Mouse (Mus musculus) 416B (cell line): ENCODE measurements at regions not wholly inside any gene's neighbourhood (a gene's known extent, or its start where the extent isn't known, plus 50 kb on each side); places are given as distances from the start of the nearest gene placed in this dataset.

Experiments
- DNase-seq: peaks from one replicate; pipeline ENCODE4 v3.0.0; 2011; ENCODE audit warnings: low read depth

DNA sequence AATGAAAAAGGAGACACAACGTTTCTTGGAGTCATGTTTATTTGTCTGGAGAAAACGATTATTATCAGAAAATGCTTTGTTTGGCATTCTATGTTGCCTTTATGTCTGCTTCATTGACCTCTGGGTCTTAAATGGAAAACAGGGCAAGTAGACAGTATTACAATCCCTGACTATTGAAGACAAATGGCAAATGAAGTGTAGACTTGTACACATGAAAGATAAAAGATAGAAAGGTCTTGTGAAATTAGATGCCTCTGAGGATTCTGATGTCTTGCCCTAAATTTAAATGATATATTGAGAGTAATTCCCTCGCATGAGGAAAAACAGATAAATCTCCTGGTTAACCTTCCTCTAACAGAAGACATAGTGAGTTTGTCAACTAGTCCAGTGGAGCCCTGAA lies 1186.7 kb downstream of the Slitrk1 start:
- DNase-seq: no peak

DNA sequence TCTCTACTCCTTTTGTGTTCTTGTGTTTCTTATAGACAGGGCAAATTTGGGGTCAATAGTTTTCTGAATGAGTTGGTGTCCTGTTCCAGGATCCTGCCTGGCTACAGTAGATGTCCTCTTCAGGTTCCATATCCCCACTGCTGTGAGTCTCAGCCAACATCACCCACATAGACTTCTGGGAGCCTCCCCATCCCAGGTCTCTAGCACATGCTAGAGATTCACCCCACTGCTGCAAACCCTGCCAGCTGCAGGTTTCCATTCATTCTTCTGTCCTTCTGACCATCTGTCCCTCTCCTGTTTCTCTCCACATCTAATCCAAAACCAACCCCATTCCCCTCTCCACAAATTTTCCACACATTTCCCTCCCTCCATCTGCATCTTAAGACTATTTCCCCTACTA lies 1225.6 kb downstream of the Slitrk1 start:
- no peak for DNase-seq

- no peak for DNase-seq
These were observed 1226.5 kb downstream of the Slitrk1 start for GRCm38 (mm10) chr14:107687261-107688019.

- no peak for DNase-seq
These were observed 1257.4 kb downstream of the Slitrk1 start for GRCm38 (mm10) chr14:107656595-107656994.

DNA sequence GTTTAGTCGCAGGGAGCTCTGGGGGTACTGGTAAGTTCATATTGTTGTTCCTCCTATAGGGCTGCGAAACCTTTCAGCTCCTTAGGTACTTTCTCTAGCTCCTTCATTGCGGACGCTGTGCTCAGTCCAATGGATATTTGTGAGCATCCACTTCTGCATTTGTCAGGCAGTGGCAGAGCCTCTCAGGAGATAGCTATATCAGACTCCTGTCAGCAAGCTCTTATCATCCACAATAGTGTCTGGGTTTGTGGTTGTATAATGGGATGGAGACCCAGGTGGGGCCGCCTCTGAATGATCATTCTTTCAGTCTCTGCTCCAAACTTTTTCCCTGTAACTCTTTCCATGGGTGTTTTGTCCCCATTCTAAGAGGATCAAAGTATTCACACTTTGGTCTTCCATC lies 1298.5 kb downstream of the Slitrk1 start:
- DNase-seq: no peak

GRCm38 (mm10) chr14:107614348-107614747 lies 1299.6 kb downstream of the Slitrk1 start:
- peak; percentile 49 for DNase-seq

- no peak for DNase-seq
These were observed 1310.8 kb downstream of the Slitrk1 start for GRCm38 (mm10) chr14:107603198-107603597.

- DNase-seq: no peak
These were observed 1327.2 kb downstream of the Slitrk1 start for GRCm38 (mm10) chr14:107586715-107587114.

DNA sequence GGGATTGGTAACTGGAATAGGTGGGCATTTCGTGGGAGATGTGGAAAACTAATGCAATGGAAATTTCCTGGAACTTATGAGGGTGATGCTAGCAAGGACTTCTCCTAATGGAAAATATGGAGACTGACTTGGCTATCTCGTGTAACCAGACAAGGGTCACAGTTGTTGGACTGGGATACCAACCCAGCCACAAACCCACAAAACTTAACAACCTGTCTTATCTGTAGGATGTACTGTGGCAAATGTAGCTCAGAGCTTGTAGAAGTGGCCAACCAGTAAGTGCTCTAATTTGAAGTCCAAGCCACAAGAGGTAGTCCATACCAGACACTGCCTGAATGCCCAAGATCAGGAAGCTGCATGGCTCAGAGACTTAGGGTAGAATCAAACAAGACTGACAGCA lies 1329.7 kb downstream of the Slitrk1 start:
- DNase-seq: peak; percentile 55

GRCm38 (mm10) chr14:107570676-107571075 lies 1343.3 kb downstream of the Slitrk1 start:
- no peak for DNase-seq

DNA sequence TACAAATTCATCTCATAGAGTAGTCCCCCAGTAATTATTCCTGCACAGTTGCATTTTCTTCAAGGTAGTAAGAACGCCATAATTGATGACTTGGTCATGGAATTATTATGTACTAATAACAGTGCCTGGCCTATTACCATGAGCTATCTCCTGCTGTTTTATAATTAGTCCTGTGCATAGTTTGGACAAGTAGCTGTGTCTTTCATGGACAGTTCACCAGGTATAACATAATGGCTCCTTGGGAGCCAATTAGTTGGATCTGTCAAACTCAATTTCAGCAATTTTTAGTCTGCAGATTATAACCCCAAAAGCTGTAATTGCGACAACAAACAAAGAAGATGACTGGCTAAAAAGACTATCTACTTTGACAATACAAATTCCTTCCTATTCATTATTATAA lies 1345.5 kb downstream of the Slitrk1 start:
- no peak for DNase-seq
